Mouse (Mus musculus) layer of hippocampus, postnatal 36 days (tissue): ENCODE data around the gene Ifit1bl1. TPM values are rescaled to one million over a fixed set of nuclear protein-coding genes. Genes with fewer than 3 reads are reported as not detected.

Source experiments
- total RNA-seq, 2 experiments: library from RNA; stranded (reverse); gene quantifications; 2 replicates each; pipeline ENCODE4 v1.2.3; 2021

The Ifit1bl1 gene
- total RNA-seq, 2 experiments from 2014 or later = 1.3 TPM

Other genes starting within 250 kb of the Ifit1bl1 start
- 1 to 10 TPM in 1 of 2 experiments, under 1 TPM in 1; 0.50 to 1.2 TPM for gene Ch25h, start 126.8 kb downstream of the Ifit1bl1 start, total RNA-seq
- gene Lipa, start 74.5 kb downstream of the Ifit1bl1 start, total RNA-seq = 10 to 100 TPM; 20.2 to 20.5 TPM
- 1 to 10 TPM; 3.9 to 5.4 TPM for gene Ifit2, start 51.3 kb downstream of the Ifit1bl1 start, total RNA-seq
- gene Ifit3, start 18.4 kb downstream of the Ifit1bl1 start, total RNA-seq = 1 to 10 TPM; 1.7 to 2.3 TPM
- 1 to 10 TPM; 1.1 to 1.4 TPM for gene Ifit3b, start 6.0 kb upstream of the Ifit1bl1 start, total RNA-seq
- under 1 TPM; 0.40 to 0.46 TPM for gene Ifit1bl2, start 38.8 kb upstream of the Ifit1bl1 start, total RNA-seq
- gene Ifit1, start 38.9 kb upstream of the Ifit1bl1 start, total RNA-seq = under 1 TPM; 0.38 to 0.80 TPM
- gene Slc16a12, start 145.3 kb upstream of the Ifit1bl1 start, total RNA-seq = 1 to 10 TPM in 1 of 2 experiments, under 1 TPM in 1; 0.97 to 1.4 TPM